Mouse (Mus musculus) midbrain, embryonic 10.5 days (tissue): ENCODE measurements around the gene Mylk2. TPM values are rescaled to one million over a fixed set of nuclear protein-coding genes. Genes with fewer than 3 reads are reported as not detected.
A peak's percentile ranks its signal among the peaks of the same experiment; 100 is the strongest.

Source experiments
- DNase-seq: peaks from one replicate; pipeline ENCODE4 v3.0.0-alpha.2; 2017; ENCODE audit warnings: low spot score
- H3K27ac ChIP-seq: fragments of 300-500 bp; sonication (generic); replicated peaks from 2 replicates; pipeline ENCODE4 v1.5.1; 2016; ENCODE audit warnings: mild to moderate bottlenecking
- H3K27me3 ChIP-seq: fragments of 300-500 bp; sonication (generic); 2 replicates; pipeline ENCODE4 v1.6.1; 2016; ENCODE audit warnings: low read depth, mild to moderate bottlenecking; ENCODE audit not compliant: poor library complexity, severe bottlenecking
- H3K36me3 ChIP-seq: fragments of 300-500 bp; sonication (generic); 2 replicates; pipeline ENCODE4 v1.6.1; 2016; ENCODE audit warnings: mild to moderate bottlenecking, moderate library complexity
- H3K4me1 ChIP-seq: fragments of 300-500 bp; sonication (generic); 2 replicates; pipeline ENCODE4 v1.6.1; 2016
- H3K4me3 ChIP-seq: fragments of 300-500 bp; sonication (generic); 2 replicates; pipeline ENCODE4 v1.5.1; 2016; ENCODE audit warnings: mild to moderate bottlenecking, moderate library complexity
- H3K9me3 ChIP-seq: fragments of 300-500 bp; sonication (generic); replicated peaks from 2 replicates; pipeline ENCODE4 v1.6.1; 2016; ENCODE audit warnings: mild to moderate bottlenecking
- WGBS: fragments of 180-500 bp; shearing (Covaris S2); methylation state at CpG from one replicate; pipeline ENCODE4 v1.1.7; 2016; 5-methylcytosine and 5-hydroxymethylcytosine counted together
- polyA plus RNA-seq: library from polyadenylated mRNA; unstranded; fragments of >200 nt; fragmentation: Nextera tagmentation; extraction: Ambion mirVana; gene quantifications from 2 replicates; pipeline ENCODE4 v1.2.1, GENCODE M21; 2016

Gene Mylk2
- polyA plus RNA-seq, 1 experiment from 2014 or later = 0.07 TPM

- peaks cover 28% of the 10 kb centered on the region for H3K4me1 ChIP-seq
- peaks cover 53% of the 10 kb centered on the region for H3K27me3 ChIP-seq
- DNase-seq = no peak
- WGBS = 67% methylated on average over 5 of the region's 5 CpGs
- H3K4me3 ChIP-seq = no peak overlapping the region
- H3K36me3 ChIP-seq = no peaks in the 10 kb centered on the region
- H3K27ac ChIP-seq = no peak overlapping the region
- H3K9me3 ChIP-seq = no peaks in the 10 kb centered on the region
Observed at GRCm38 (mm10) chr2:152916111-152916510, 5.0 kb downstream of the Mylk2 start.

GRCm38 (mm10) chr2:152917671-152918070 is 6.5 kb downstream of the Mylk2 start:
- WGBS = 71% methylated on average over 9 of the region's 9 CpGs
- Histone ChIP-seq H3K9me3 (no peaks in the 10 kb centered on the region), H3K36me3 (no peaks in the 10 kb centered on the region), H3K27me3 (peaks cover 37% of the 10 kb centered on the region), H3K27ac (no peak overlapping the region), H3K4me1 (peaks cover 35% of the 10 kb centered on the region), H3K4me3 (no peak overlapping the region)
- no peak for DNase-seq

DNA sequence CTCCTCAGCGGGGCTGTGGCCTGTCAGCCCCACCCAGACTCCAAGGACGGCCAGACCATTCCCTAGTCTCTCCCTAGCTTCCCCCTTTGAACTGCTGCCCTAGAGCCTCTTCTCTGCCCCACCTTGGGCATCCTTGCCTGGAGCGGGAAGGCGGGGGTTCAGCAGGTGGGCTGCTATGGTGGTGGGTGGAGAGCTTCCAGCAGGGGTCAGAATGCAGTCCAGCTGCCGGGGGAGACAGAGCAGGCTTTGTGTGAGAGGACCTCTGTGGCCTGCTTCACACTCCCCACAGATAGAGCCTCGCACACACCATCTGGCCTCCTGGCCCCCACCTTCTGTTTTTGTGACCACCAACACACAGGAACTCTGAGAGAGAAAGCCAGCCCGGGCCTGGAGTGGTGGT is 11.2 kb downstream of the Mylk2 start:
- H3K36me3 ChIP-seq = no peaks in the 10 kb centered on the region
- H3K4me3 ChIP-seq = no peak overlapping the region
- DNase-seq = no peak
- peak overlapping the region; percentile 42 for H3K27ac ChIP-seq
- no peaks in the 10 kb centered on the region for H3K9me3 ChIP-seq
- WGBS = 35% methylated on average over 7 of the region's 7 CpGs
- H3K27me3 ChIP-seq = peaks cover 8% of the 10 kb centered on the region
- peaks cover 55% of the 10 kb centered on the region for H3K4me1 ChIP-seq

DNA sequence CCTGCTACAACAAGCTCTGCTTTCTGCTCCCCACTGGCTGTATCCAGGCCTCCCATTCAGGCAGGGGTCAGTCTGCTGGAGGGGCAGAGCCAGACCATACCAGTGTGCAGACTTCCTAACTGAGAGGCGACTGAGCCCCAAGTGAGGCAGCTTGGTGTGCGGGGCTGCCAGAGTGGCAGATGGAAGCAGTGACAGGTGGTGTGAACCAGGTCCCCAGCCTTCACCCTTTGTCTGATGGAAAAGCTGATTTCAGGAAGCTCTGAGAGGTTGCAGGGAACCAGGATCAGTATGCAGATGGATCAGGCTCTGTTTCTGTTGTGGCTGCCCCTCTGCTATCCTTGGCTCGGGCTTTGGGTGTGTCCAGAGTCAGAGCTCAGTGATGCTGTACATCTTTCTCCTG is 12.5 kb downstream of the Mylk2 start:
- Histone ChIP-seq H3K4me3 (no peak overlapping the region), H3K36me3 (no peaks in the 10 kb centered on the region), H3K27me3 (peaks cover 5% of the 10 kb centered on the region; the same call in 1 of the 2 replicates), H3K27ac (peak overlapping the region; percentile 60), H3K4me1 (peaks cover 51% of the 10 kb centered on the region), H3K9me3 (no peaks in the 10 kb centered on the region)
- no peak for DNase-seq
- WGBS = 72% methylated on average over 3 of the region's 3 CpGs

GRCm38 (mm10) chr2:152924128-152924527 is 13.0 kb downstream of the Mylk2 start:
- Histone ChIP-seq H3K9me3 (no peaks in the 10 kb centered on the region), H3K4me3 (no peak overlapping the region), H3K27ac (peak overlapping the region; percentile 60), H3K27me3 (peaks cover 5% of the 10 kb centered on the region; the same call in 1 of the 2 replicates), H3K4me1 (peaks cover 46% of the 10 kb centered on the region), H3K36me3 (no peaks in the 10 kb centered on the region)
- 53% methylated on average over 8 of the region's 8 CpGs for WGBS
- DNase-seq = no peak

- H3K9me3 ChIP-seq = no peaks in the 10 kb centered on the region
- H3K4me1 ChIP-seq = peaks cover 45% of the 10 kb centered on the region
- no peak overlapping the region for H3K4me3 ChIP-seq
- H3K27ac ChIP-seq = peak overlapping the region; percentile 72; the same call in 1 of the 2 replicates
- 82% methylated on average over 5 of the region's 5 CpGs for WGBS
- peaks cover 5% of the 10 kb centered on the region; the same call in 1 of the 2 replicates for H3K27me3 ChIP-seq
- no peaks in the 10 kb centered on the region for H3K36me3 ChIP-seq
- no peak for DNase-seq
Observed at GRCm38 (mm10) chr2:152924543-152924942, 13.4 kb downstream of the Mylk2 start.

DNA sequence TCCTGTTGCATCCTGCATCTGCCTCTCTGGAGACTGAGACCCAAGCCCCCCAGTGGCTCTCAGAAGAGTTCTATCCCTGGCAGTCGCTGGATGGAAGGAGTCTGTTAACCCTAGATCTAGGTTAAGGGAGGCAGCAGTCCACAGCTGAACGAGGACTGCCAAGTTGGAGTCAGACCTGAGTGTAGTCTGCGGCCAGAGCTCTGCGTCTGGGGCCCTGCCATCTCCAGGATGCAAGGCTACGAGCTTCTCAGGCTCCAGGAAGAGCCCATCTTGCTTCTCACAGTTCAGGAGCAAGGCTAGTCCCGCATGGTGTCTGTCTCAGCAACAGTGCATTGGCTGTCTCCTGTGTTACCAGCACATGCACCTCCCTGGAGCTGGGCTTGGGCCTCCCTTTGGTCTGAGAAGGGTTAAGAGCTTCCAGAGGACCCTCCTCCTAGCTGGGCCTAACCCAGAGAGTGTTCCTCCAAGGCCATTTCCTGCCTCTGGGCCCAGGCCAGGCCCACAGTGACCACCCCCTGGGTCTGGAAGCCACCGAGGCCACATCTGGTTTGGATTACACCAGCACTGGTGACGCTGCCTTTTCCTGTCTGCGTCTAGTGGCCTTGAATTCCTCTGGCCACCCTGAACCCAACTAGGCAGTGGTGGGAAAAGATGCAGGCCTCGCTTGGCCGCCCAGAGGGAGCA is 14.2 kb downstream of the Mylk2 start:
- peak overlapping the region; percentile 72 for H3K27ac ChIP-seq
- peak; percentile 51 for DNase-seq
- H3K4me1 ChIP-seq = peaks cover 52% of the 10 kb centered on the region
- no peaks in the 10 kb centered on the region for H3K9me3 ChIP-seq
- no peaks in the 10 kb centered on the region for H3K36me3 ChIP-seq
- peaks cover 5% of the 10 kb centered on the region; the same call in 1 of the 2 replicates for H3K27me3 ChIP-seq
- H3K4me3 ChIP-seq = no peak overlapping the region
- WGBS = 59% methylated on average over 11 of the region's 11 CpGs

- Histone ChIP-seq H3K4me1 (peaks cover 51% of the 10 kb centered on the region), H3K27me3 (peaks cover 5% of the 10 kb centered on the region; the same call in 1 of the 2 replicates), H3K4me3 (no peak overlapping the region), H3K27ac (0 out of 2 replicates have a peak overlapping the region, but pooled peaks have one; percentile 55), H3K36me3 (no peaks in the 10 kb centered on the region), H3K9me3 (no peaks in the 10 kb centered on the region)
- WGBS = 83% methylated on average over 9 of the region's 9 CpGs
- no peak for DNase-seq
Observed at GRCm38 (mm10) chr2:152926896-152927295, 15.7 kb downstream of the Mylk2 start.

DNA sequence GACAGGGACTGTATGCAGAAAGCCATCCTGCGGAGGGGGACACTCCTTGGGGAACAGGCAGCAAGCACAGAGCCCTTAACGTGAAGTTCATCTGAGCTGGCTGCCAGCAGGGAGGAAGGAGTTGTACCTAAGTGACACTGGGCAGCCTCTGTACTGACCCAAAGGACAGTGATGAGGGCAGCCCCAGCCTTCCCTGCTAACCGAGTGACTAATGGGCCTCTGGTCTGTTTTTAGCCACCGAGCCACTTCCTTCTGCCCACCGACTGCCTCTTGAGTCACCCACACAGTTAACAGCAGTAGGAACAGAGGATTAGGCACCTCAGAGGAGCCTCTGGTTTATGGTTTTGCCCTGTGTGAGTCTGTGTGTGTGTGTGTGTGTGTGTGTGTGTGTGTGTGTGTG is 16.2 kb downstream of the Mylk2 start:
- Histone ChIP-seq H3K27ac (0 out of 2 replicates have a peak overlapping the region, but pooled peaks have one; percentile 55), H3K36me3 (no peaks in the 10 kb centered on the region), H3K9me3 (no peaks in the 10 kb centered on the region), H3K4me1 (peaks cover 46% of the 10 kb centered on the region), H3K4me3 (no peak overlapping the region), H3K27me3 (peaks cover 9% of the 10 kb centered on the region; the same call in 1 of the 2 replicates)
- DNase-seq = no peak
- 73% methylated on average over 5 of the region's 5 CpGs for WGBS

- WGBS = 54% methylated on average over 14 of the region's 14 CpGs
- no peak for DNase-seq
- Histone ChIP-seq H3K27ac (peak overlapping the region; percentile 14; the same call in 1 of the 2 replicates), H3K4me1 (peaks cover 46% of the 10 kb centered on the region), H3K27me3 (peaks cover 18% of the 10 kb centered on the region), H3K36me3 (no peaks in the 10 kb centered on the region), H3K4me3 (no peak overlapping the region), H3K9me3 (no peaks in the 10 kb centered on the region)
Observed at GRCm38 (mm10) chr2:152928219-152928987, 17.3 kb downstream of the Mylk2 start.

- no peak for DNase-seq
- Histone ChIP-seq H3K4me1 (peaks cover 40% of the 10 kb centered on the region), H3K4me3 (no peak overlapping the region), H3K27ac (no peak overlapping the region), H3K27me3 (peaks cover 20% of the 10 kb centered on the region), H3K9me3 (no peaks in the 10 kb centered on the region), H3K36me3 (no peaks in the 10 kb centered on the region)
- WGBS = 83% methylated on average over 3 of the region's 3 CpGs
Observed at GRCm38 (mm10) chr2:152928988-152929370, 17.8 kb downstream of the Mylk2 start.

DNA sequence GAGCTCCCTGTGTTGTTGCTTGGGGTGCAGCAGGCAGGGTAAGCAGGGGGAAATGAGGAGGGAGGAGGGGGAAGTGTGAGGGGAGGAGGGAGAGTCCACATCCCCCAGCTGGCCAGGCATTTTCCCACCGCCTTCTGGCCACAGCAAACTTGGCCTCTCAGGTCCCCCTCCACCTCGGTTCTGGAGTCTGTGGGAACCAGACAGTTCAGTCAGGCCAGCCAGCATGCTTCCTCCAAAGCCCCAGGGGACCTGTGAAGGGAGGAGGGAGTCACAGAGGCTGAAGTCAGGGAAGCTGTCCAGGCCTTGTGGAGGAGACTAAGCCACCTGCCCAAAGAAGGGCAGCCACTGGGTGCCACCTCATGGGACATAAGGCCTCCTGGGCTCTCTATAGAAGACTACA is 19.1 kb downstream of the Mylk2 start:
- no peaks in the 10 kb centered on the region for H3K36me3 ChIP-seq
- H3K27me3 ChIP-seq = peaks cover 21% of the 10 kb centered on the region
- H3K4me3 ChIP-seq = no peak overlapping the region
- no peak for DNase-seq
- peak overlapping the region; percentile 38; the same call in 1 of the 2 replicates for H3K27ac ChIP-seq
- H3K4me1 ChIP-seq = peaks cover 28% of the 10 kb centered on the region
- 42% methylated on average over 2 of the region's 2 CpGs for WGBS
- no peaks in the 10 kb centered on the region for H3K9me3 ChIP-seq
